Mouse (Mus musculus) embryonic facial prominence, embryonic 13.5 days (tissue): ENCODE data around the gene Ctbp2. TPM values are rescaled to one million over a fixed set of nuclear protein-coding genes. Genes with fewer than 3 reads are reported as not detected.

ENCODE experiments used
- ATAC-seq: fragments of 200-750 bp; cut with Nextera tagmentation; 2 replicates; pipeline ENCODE4 v1.8.0; 2017; ENCODE audit warnings: low read depth; ENCODE audit not compliant: insufficient number of reproducible peaks, insufficient read depth, low FRiP score, low TSS enrichment
- H3K27ac ChIP-seq: fragments of 300-500 bp; sonication (generic); 2 replicates; pipeline ENCODE4 v1.5.1; 2015; ENCODE audit warnings: moderate library complexity, mild to moderate bottlenecking, inconsistent platforms
- H3K27me3 ChIP-seq: fragments of 300-500 bp; sonication (generic); 2 replicates; pipeline ENCODE4 v1.6.1; 2015; ENCODE audit warnings: mild to moderate bottlenecking, inconsistent platforms
- H3K36me3 ChIP-seq: fragments of 300-500 bp; sonication (generic); 2 replicates; pipeline ENCODE4 v1.6.1; 2015; ENCODE audit warnings: mild to moderate bottlenecking, inconsistent platforms
- H3K4me1 ChIP-seq: fragments of 300-500 bp; sonication (generic); 2 replicates; pipeline ENCODE4 v1.6.1; 2015; ENCODE audit warnings: inconsistent platforms
- H3K4me2 ChIP-seq: fragments of 300-500 bp; sonication (generic); 2 replicates; pipeline ENCODE4 v1.6.1; 2015; ENCODE audit warnings: moderate library complexity, mild to moderate bottlenecking, inconsistent platforms
- H3K4me3 ChIP-seq: fragments of 300-500 bp; sonication (generic); 2 replicates; pipeline ENCODE4 v1.5.1; 2015; ENCODE audit warnings: mild to moderate bottlenecking, inconsistent platforms
- H3K9ac ChIP-seq: fragments of 300-500 bp; sonication (generic); 2 replicates; pipeline ENCODE4 v1.6.1; 2015; ENCODE audit warnings: mild to moderate bottlenecking, inconsistent platforms
- H3K9me3 ChIP-seq: fragments of 300-500 bp; sonication (generic); 2 replicates; pipeline ENCODE4 v1.6.1; 2016; ENCODE audit warnings: inconsistent platforms
- WGBS: fragments of 180-500 bp; shearing (Covaris S2); methylation state at CpG from one replicate; pipeline ENCODE4 v1.1.7; 2015; ENCODE audit warnings: mixed read lengths; 5-methylcytosine and 5-hydroxymethylcytosine counted together
- polyA plus RNA-seq: library from polyadenylated mRNA; unstranded; fragments of >200 nt; fragmentation: Nextera tagmentation; extraction: Ambion mirVana; gene quantifications from 2 replicates; pipeline ENCODE4 v1.2.1, GENCODE M21; 2015

Ctbp2 gene
- polyA plus RNA-seq, 1 experiment from 2014 or later, result 93.4 TPM

- no peak for ATAC-seq
Observed at GRCm38 (mm10) chr7:133015416-133016070, 108.6 kb downstream of the Ctbp2 start.

GRCm38 (mm10) chr7:133014631-133015030 is 109.5 kb downstream of the Ctbp2 start:
- Histone ChIP-seq H3K4me1 (peaks cover 82% of the 10 kb centered on the region), H3K4me2 (no peak overlapping the region), H3K27me3 (no peaks in the 10 kb centered on the region), H3K27ac (peak overlapping the region; percentile 62; the same call in 1 of the 2 replicates), H3K9ac (no peak overlapping the region), H3K9me3 (no peaks in the 10 kb centered on the region), H3K4me3 (no peak overlapping the region), H3K36me3 (peaks cover 24% of the 10 kb centered on the region; the same call in 1 of the 2 replicates)
- WGBS, result 90% methylated on average over 14 of the region's 14 CpGs
- ATAC-seq, result no peak

More at GRCm38 (mm10) chr7:133015416-133016070, 108.6 kb downstream of the Ctbp2 start:
- Histone ChIP-seq H3K36me3 (peaks cover 15% of the 10 kb centered on the region; the same call in 1 of the 2 replicates), H3K27ac (peak overlapping the region; percentile 62), H3K9me3 (no peaks in the 10 kb centered on the region), H3K4me2 (peak overlapping the region; percentile 20; the same call in 1 of the 2 replicates), H3K4me3 (no peak overlapping the region), H3K9ac (peak overlapping the region; percentile 49; the same call in 1 of the 2 replicates), H3K4me1 (peaks cover 82% of the 10 kb centered on the region), H3K27me3 (no peaks in the 10 kb centered on the region)
- WGBS, result 28% methylated on average over 7 of the region's 7 CpGs

GRCm38 (mm10) chr7:133013923-133014322 is 110.2 kb downstream of the Ctbp2 start:
- 0 out of 2 replicates have a peak overlapping the region, but pooled peaks have one; percentile 34 for H3K27ac ChIP-seq

GRCm38 (mm10) chr7:133012637-133013366 is 111.4 kb downstream of the Ctbp2 start:
- H3K27me3 ChIP-seq, result no peaks in the 10 kb centered on the region
- peak overlapping the region; percentile 57; the same call in 1 of the 2 replicates for H3K27ac ChIP-seq
- peak overlapping the region; percentile 7; the same call in 1 of the 2 replicates for H3K4me2 ChIP-seq
- 0 out of 2 replicates have a peak overlapping the region, but pooled peaks have one; percentile 6 for H3K9ac ChIP-seq
- no peak overlapping the region for H3K4me3 ChIP-seq
- peaks cover 27% of the 10 kb centered on the region; the same call in 1 of the 2 replicates for H3K36me3 ChIP-seq
- peaks cover 75% of the 10 kb centered on the region for H3K4me1 ChIP-seq
- no peak for ATAC-seq
- WGBS, result 49% methylated on average over 14 of the region's 14 CpGs
- H3K9me3 ChIP-seq, result no peaks in the 10 kb centered on the region

More at GRCm38 (mm10) chr7:133013923-133014322, 110.2 kb downstream of the Ctbp2 start:
- H3K9ac ChIP-seq, result no peak overlapping the region
- 95% methylated on average over 10 of the region's 10 CpGs for WGBS
- H3K9me3 ChIP-seq, result no peaks in the 10 kb centered on the region
- no peaks in the 10 kb centered on the region for H3K27me3 ChIP-seq
- peaks cover 77% of the 10 kb centered on the region for H3K4me1 ChIP-seq
- H3K4me2 ChIP-seq, result no peak overlapping the region
- ATAC-seq, result no peak
- peaks cover 27% of the 10 kb centered on the region; the same call in 1 of the 2 replicates for H3K36me3 ChIP-seq
- H3K4me3 ChIP-seq, result no peak overlapping the region

- no peak overlapping the region for H3K4me3 ChIP-seq
- no peaks in the 10 kb centered on the region for H3K27me3 ChIP-seq
- H3K9ac ChIP-seq, result no peak overlapping the region
- peak overlapping the region; percentile 40 for H3K4me2 ChIP-seq
- H3K4me1 ChIP-seq, result peaks cover 84% of the 10 kb centered on the region
- 24% methylated on average over 4 of the region's 4 CpGs for WGBS
- ATAC-seq, result no peak
- H3K27ac ChIP-seq, result no peak overlapping the region
- H3K9me3 ChIP-seq, result no peaks in the 10 kb centered on the region
- H3K36me3 ChIP-seq, result peaks cover 27% of the 10 kb centered on the region; the same call in 1 of the 2 replicates
Observed at GRCm38 (mm10) chr7:133011611-133012010, 112.5 kb downstream of the Ctbp2 start.

- 20% methylated on average over 5 of the region's 5 CpGs for WGBS
- Histone ChIP-seq H3K27me3 (no peaks in the 10 kb centered on the region), H3K9me3 (no peaks in the 10 kb centered on the region), H3K36me3 (peaks cover 27% of the 10 kb centered on the region; the same call in 1 of the 2 replicates), H3K27ac (peak overlapping the region; percentile 76), H3K4me2 (peak overlapping the region; percentile 40), H3K4me3 (no peak overlapping the region), H3K9ac (no peak overlapping the region), H3K4me1 (peaks cover 87% of the 10 kb centered on the region)
- ATAC-seq, result no peak
Observed at GRCm38 (mm10) chr7:133011191-133011590, 113.0 kb downstream of the Ctbp2 start.

- H3K4me3 ChIP-seq, result no peak overlapping the region
- no peaks in the 10 kb centered on the region for H3K9me3 ChIP-seq
- H3K9ac ChIP-seq, result no peak overlapping the region; the same call in 1 of the 2 replicates
- 90% methylated on average over 3 of the region's 3 CpGs for WGBS
- H3K27me3 ChIP-seq, result no peaks in the 10 kb centered on the region
- peaks cover 87% of the 10 kb centered on the region for H3K4me1 ChIP-seq
- ATAC-seq, result no peak
- no peak overlapping the region; the same call in 1 of the 2 replicates for H3K4me2 ChIP-seq
- H3K27ac ChIP-seq, result peak overlapping the region; percentile 76; the same call in 1 of the 2 replicates
- peaks cover 27% of the 10 kb centered on the region; the same call in 1 of the 2 replicates for H3K36me3 ChIP-seq
Observed at GRCm38 (mm10) chr7:133010477-133010876, 113.7 kb downstream of the Ctbp2 start.

GRCm38 (mm10) chr7:133009676-133010075 is 114.5 kb downstream of the Ctbp2 start:
- Histone ChIP-seq H3K4me2 (no peak overlapping the region), H3K4me3 (no peak overlapping the region), H3K27me3 (no peaks in the 10 kb centered on the region), H3K27ac (no peak overlapping the region), H3K36me3 (peaks cover 25% of the 10 kb centered on the region; the same call in 1 of the 2 replicates), H3K4me1 (peaks cover 87% of the 10 kb centered on the region), H3K9me3 (no peaks in the 10 kb centered on the region), H3K9ac (no peak overlapping the region)
- 75% methylated on average over 8 of the region's 8 CpGs for WGBS
- no peak for ATAC-seq

GRCm38 (mm10) chr7:133008663-133009062 is 115.5 kb downstream of the Ctbp2 start:
- no peak overlapping the region for H3K9ac ChIP-seq
- ATAC-seq, result no peak
- peaks cover 87% of the 10 kb centered on the region for H3K4me1 ChIP-seq
- no peak overlapping the region for H3K4me3 ChIP-seq
- peaks cover 16% of the 10 kb centered on the region; the same call in 1 of the 2 replicates for H3K36me3 ChIP-seq
- H3K9me3 ChIP-seq, result no peaks in the 10 kb centered on the region
- 91% methylated on average over 4 of the region's 4 CpGs for WGBS
- H3K27ac ChIP-seq, result no peak overlapping the region
- H3K4me2 ChIP-seq, result no peak overlapping the region
- H3K27me3 ChIP-seq, result no peaks in the 10 kb centered on the region

GRCm38 (mm10) chr7:133007343-133007742 is 116.8 kb downstream of the Ctbp2 start:
- Histone ChIP-seq H3K27me3 (no peaks in the 10 kb centered on the region), H3K4me3 (no peak overlapping the region), H3K36me3 (peaks cover 12% of the 10 kb centered on the region; the same call in 1 of the 2 replicates), H3K4me1 (peaks cover 87% of the 10 kb centered on the region), H3K27ac (0 out of 2 replicates have a peak overlapping the region, but pooled peaks have one; percentile 11), H3K4me2 (no peak overlapping the region), H3K9ac (no peak overlapping the region), H3K9me3 (no peaks in the 10 kb centered on the region)
- 70% methylated on average over 11 of the region's 11 CpGs for WGBS
- no peak for ATAC-seq

GRCm38 (mm10) chr7:133005772-133006171 is 118.4 kb downstream of the Ctbp2 start:
- WGBS, result 70% methylated on average over 7 of the region's 7 CpGs
- Histone ChIP-seq H3K9ac (no peak overlapping the region), H3K4me3 (no peak overlapping the region), H3K36me3 (peaks cover 13% of the 10 kb centered on the region; the same call in 1 of the 2 replicates), H3K27me3 (no peaks in the 10 kb centered on the region), H3K9me3 (no peaks in the 10 kb centered on the region), H3K4me2 (no peak overlapping the region), H3K27ac (peak overlapping the region; percentile 39; the same call in 1 of the 2 replicates), H3K4me1 (peaks cover 71% of the 10 kb centered on the region)
- ATAC-seq, result no peak
